Mouse (Mus musculus): ENCODE measurements around the gene Prkce. TPM values are rescaled to one million over a fixed set of nuclear protein-coding genes. Genes with fewer than 3 reads are reported as not detected.

Prkce gene
- total and polyA plus RNA-seq, 2 experiments from 2014 or later, result 91.3 to 94.3 TPM

DNA sequence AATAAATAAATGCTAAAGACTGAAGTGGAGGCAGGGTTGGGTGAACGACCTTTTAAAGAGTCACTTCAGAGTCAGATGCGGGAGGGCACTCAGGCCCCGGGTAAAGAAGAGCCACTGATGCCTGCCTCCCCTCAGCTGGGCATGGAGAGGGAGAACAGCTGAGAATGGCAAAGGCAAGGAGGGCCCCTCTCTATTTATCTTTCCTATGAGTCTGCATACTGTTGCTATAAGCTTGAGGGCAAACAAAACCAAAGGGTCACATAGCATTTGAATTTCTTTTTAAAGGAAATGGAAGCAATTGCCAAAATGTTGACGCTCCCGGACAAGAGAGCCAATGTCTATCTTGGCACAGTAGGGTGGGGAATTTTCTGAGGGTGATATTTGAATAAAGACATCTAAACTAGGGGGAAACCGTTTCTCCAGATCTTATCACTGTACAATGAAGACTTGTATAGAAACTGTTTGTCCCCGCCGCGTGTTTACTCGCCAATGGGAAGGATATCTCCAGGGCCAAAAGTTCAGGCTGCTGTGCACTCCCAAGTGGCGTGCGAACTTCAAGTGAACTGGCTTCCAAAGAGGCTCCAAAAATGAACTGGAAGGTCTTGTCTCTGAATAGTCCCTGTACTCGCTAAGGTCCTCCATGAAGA, 347.5 kb downstream of the Prkce start:
- H3K27ac ChIP-seq (ENCODE audit: low read depth, low read length), result no peak overlapping the region
- 79% methylated on average over 13 of the region's 13 CpGs for WGBS
- H3K4me1 ChIP-seq (ENCODE audit: insufficient read depth), result no peaks in the 10 kb centered on the region
- no peak overlapping the region for H3K4me3 ChIP-seq (ENCODE audit: low read depth, low read length)
- H3K9me3 ChIP-seq (ENCODE audit: low read length), result no peaks in the 10 kb centered on the region
- H3K36me3 ChIP-seq (ENCODE audit: insufficient read depth), result peaks cover 12% of the 10 kb centered on the region; the same call in 1 of the 2 replicates
- no peak for TF ChIP-seq CTCF (IDR thresholded peaks at IDR 0.05; ENCODE audit: low read depth)
- ATAC-seq (no peak), DNase-seq (no peak)
- no peak overlapping the region for H3K9ac ChIP-seq
- H3K4me2 ChIP-seq (ENCODE audit: low read depth), result no peak overlapping the region
- H3K27me3 ChIP-seq (ENCODE audit: insufficient read depth, low read length), result no peaks in the 10 kb centered on the region

DNA sequence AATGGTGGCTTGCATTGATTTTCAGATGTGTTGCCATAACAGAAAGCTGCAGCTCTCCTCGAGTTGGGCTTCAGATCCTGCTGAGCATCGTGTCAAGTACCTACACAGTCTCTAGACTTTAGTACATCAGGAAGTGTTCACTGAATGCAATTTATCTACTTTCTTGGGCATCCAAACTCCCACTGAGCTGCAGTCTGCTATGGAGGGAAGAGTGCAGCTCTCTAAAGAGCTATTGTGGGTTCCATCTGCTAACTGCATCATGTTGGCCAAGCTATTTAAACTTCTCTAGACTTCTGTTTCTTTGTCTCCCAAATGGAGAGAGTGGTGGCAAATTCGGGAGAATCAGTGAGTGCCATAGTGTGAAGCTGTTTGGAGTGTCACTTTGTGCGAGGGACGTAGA, 349.0 kb downstream of the Prkce start:
- Histone ChIP-seq H3K9ac (no peak overlapping the region), H3K4me1 (ENCODE audit: insufficient read depth) (no peaks in the 10 kb centered on the region), H3K27ac (ENCODE audit: low read depth, low read length) (no peak overlapping the region), H3K27me3 (ENCODE audit: insufficient read depth, low read length) (no peaks in the 10 kb centered on the region), H3K9me3 (ENCODE audit: low read length) (no peaks in the 10 kb centered on the region), H3K36me3 (ENCODE audit: insufficient read depth) (peaks cover 12% of the 10 kb centered on the region; the same call in 1 of the 2 replicates), H3K4me2 (ENCODE audit: low read depth) (no peak overlapping the region), H3K4me3 (ENCODE audit: low read depth, low read length) (no peak overlapping the region)
- no peak for TF ChIP-seq CTCF (IDR thresholded peaks at IDR 0.05; ENCODE audit: low read depth)
- ATAC-seq (no peak), DNase-seq (no peak)
- WGBS, result 81% methylated on average over 5 of the region's 5 CpGs

DNA sequence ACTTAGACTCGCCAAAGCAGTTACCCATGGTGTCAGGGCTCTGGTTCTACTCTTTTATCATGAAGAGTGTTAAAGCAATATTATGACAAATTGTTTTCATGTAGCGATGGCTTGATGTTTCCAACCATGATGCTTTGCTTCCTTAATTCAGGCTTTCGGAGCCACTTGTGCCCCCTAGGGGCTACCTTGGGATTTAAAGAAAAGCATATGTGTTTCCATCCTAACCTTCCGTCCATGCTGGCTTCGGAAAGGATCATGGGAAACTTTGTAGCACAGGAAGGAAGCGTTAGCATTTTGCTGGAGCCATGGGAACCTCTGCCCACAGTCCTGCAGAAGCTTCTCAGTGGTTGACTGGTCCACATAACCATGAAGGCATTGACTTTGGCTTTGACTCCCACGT, 351.0 kb downstream of the Prkce start:
- H3K36me3 ChIP-seq (ENCODE audit: insufficient read depth), result peaks cover 12% of the 10 kb centered on the region; the same call in 1 of the 2 replicates
- 86% methylated on average over 7 of the region's 7 CpGs for WGBS

GRCm38 (mm10) chr17:86521252-86521651, 353.7 kb downstream of the Prkce start:
- Histone ChIP-seq H3K27ac (ENCODE audit: low read depth, low read length) (no peak overlapping the region), H3K4me2 (ENCODE audit: low read depth) (no peak overlapping the region), H3K27me3 (ENCODE audit: insufficient read depth, low read length) (no peaks in the 10 kb centered on the region), H3K9ac (no peak overlapping the region), H3K36me3 (ENCODE audit: insufficient read depth) (peaks cover 6% of the 10 kb centered on the region; the same call in 1 of the 2 replicates), H3K4me1 (ENCODE audit: insufficient read depth) (no peaks in the 10 kb centered on the region), H3K9me3 (ENCODE audit: low read length) (no peaks in the 10 kb centered on the region), H3K4me3 (ENCODE audit: low read depth, low read length) (no peak overlapping the region)
- TF ChIP-seq CTCF (IDR thresholded peaks at IDR 0.05; ENCODE audit: low read depth), result no peak
- 83% methylated on average over 11 of the region's 11 CpGs for WGBS
- ATAC-seq (no peak), DNase-seq (no peak)

More for the DNA sequence above, 351.0 kb downstream of the Prkce start:
- TF ChIP-seq CTCF (IDR thresholded peaks at IDR 0.05; ENCODE audit: low read depth), result no peak
- no peak for DNase-seq
- no peaks in the 10 kb centered on the region for H3K4me1 ChIP-seq (ENCODE audit: insufficient read depth)
- H3K9me3 ChIP-seq (ENCODE audit: low read length), result no peaks in the 10 kb centered on the region
- no peak overlapping the region for H3K4me2 ChIP-seq (ENCODE audit: low read depth)
- H3K27ac ChIP-seq (ENCODE audit: low read depth, low read length), result no peak overlapping the region
- no peak overlapping the region for H3K4me3 ChIP-seq (ENCODE audit: low read depth, low read length)
- H3K9ac ChIP-seq, result no peak overlapping the region
- H3K27me3 ChIP-seq (ENCODE audit: insufficient read depth, low read length), result no peaks in the 10 kb centered on the region
- ATAC-seq, result no peak

GRCm38 (mm10) chr17:86522649-86523048, 355.1 kb downstream of the Prkce start:
- no peak for ATAC-seq
- 93% methylated on average over 5 of the region's 5 CpGs for WGBS
- TF ChIP-seq CTCF (IDR thresholded peaks at IDR 0.05; ENCODE audit: low read depth), result no peak

DNA sequence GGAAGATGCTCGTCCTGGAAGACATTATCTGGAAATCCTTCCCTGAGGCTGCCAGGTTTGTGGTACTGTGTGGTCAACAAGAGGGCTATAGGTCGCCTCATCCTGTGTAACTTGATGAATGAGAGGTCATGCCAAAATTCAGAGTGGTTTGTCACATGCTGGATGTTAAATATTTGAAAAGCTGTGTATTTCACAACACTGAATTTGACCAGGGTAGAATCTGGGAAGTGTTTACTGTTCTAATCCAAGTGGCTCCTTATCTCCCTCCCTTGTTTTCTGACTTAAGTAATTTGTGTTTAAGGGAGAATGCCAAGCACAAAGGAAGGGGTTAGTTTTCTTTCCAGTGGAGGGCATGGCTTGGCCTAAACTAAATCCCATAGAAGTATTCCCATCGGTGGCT, 355.8 kb downstream of the Prkce start:
- 81% methylated on average over 3 of the region's 3 CpGs for WGBS
- no peak for ATAC-seq
- Histone ChIP-seq H3K27ac (ENCODE audit: low read depth, low read length) (no peak overlapping the region), H3K9ac (no peak overlapping the region), H3K4me2 (ENCODE audit: low read depth) (no peak overlapping the region), H3K4me3 (ENCODE audit: low read depth, low read length) (no peak overlapping the region), H3K9me3 (ENCODE audit: low read length) (no peaks in the 10 kb centered on the region), H3K27me3 (ENCODE audit: insufficient read depth, low read length) (no peaks in the 10 kb centered on the region), H3K36me3 (ENCODE audit: insufficient read depth) (no peaks in the 10 kb centered on the region), H3K4me1 (ENCODE audit: insufficient read depth) (no peaks in the 10 kb centered on the region)
- DNase-seq, result no peak
- no peak for TF ChIP-seq CTCF (IDR thresholded peaks at IDR 0.05; ENCODE audit: low read depth)

More at GRCm38 (mm10) chr17:86522649-86523048, 355.1 kb downstream of the Prkce start:
- no peaks in the 10 kb centered on the region for H3K27me3 ChIP-seq (ENCODE audit: insufficient read depth, low read length)
- no peaks in the 10 kb centered on the region for H3K4me1 ChIP-seq (ENCODE audit: insufficient read depth)
- H3K36me3 ChIP-seq (ENCODE audit: insufficient read depth), result no peaks in the 10 kb centered on the region
- H3K4me3 ChIP-seq (ENCODE audit: low read depth, low read length), result no peak overlapping the region
- H3K9me3 ChIP-seq (ENCODE audit: low read length), result no peaks in the 10 kb centered on the region
- H3K9ac ChIP-seq, result no peak overlapping the region
- no peak for DNase-seq
- no peak overlapping the region for H3K4me2 ChIP-seq (ENCODE audit: low read depth)
- H3K27ac ChIP-seq (ENCODE audit: low read depth, low read length), result no peak overlapping the region

DNA sequence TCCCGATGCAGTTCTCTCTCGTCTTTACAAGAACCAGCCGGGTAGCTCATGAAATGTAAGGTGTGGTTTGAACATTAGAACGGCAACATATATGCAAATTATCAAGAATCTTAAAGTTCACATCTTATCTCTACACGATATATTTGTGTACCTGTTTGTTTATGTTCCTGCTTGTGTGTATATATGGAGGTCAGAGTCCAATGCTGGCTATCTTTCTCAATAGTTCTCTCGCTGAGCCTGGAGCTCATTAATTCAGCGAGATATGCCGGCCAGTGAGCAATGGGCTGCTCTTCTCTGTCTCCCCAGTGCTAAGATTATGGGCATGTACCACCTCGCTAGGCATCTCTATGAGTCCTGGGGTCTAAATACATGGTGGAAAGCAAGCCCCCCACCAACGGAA, 356.3 kb downstream of the Prkce start:
- H3K27ac ChIP-seq (ENCODE audit: low read depth, low read length), result no peak overlapping the region
- H3K36me3 ChIP-seq (ENCODE audit: insufficient read depth), result no peaks in the 10 kb centered on the region
- no peak overlapping the region for H3K4me2 ChIP-seq (ENCODE audit: low read depth)
- WGBS, result 95% methylated on average over 10 of the region's 10 CpGs
- no peaks in the 10 kb centered on the region for H3K27me3 ChIP-seq (ENCODE audit: insufficient read depth, low read length)
- no peak overlapping the region for H3K4me3 ChIP-seq (ENCODE audit: low read depth, low read length)
- no peaks in the 10 kb centered on the region for H3K4me1 ChIP-seq (ENCODE audit: insufficient read depth)
- no peaks in the 10 kb centered on the region for H3K9me3 ChIP-seq (ENCODE audit: low read length)
- H3K9ac ChIP-seq, result no peak overlapping the region
- ATAC-seq, result no peak
- no peak for TF ChIP-seq CTCF (IDR thresholded peaks at IDR 0.05; ENCODE audit: low read depth)
- DNase-seq, result no peak

All from forebrain, postnatal 0 days (tissue).